Mouse (Mus musculus): ENCODE results near the gene Cfap126.

GRCm38 (mm10) chr1:171118996-171119395 is 5.3 kb downstream of the Cfap126 start:
- no peak for TF ChIP-seq CTCF (IDR thresholded peaks at IDR 0.05; ENCODE audit: extremely low read depth, insufficient read length, insufficient replicate concordance, low read depth, low read length)
- no peak for TF ChIP-seq POLR2A (IDR thresholded peaks at IDR 0.05; ENCODE audit: low read depth, low read length)
